Mouse (Mus musculus): ENCODE data around the gene Col6a5. TPM values are rescaled to one million over a fixed set of nuclear protein-coding genes. Genes with fewer than 3 reads are reported as not detected.

Gene Col6a5
- 2.2 TPM for polyA plus RNA-seq (2014; fragmentation: Illumina TruSeq; extraction: RNeasy Lipid Tissue Mini Kit (QIAGEN cat#74804); ENCODE audit: low read depth, low replicate concordance)

DNA sequence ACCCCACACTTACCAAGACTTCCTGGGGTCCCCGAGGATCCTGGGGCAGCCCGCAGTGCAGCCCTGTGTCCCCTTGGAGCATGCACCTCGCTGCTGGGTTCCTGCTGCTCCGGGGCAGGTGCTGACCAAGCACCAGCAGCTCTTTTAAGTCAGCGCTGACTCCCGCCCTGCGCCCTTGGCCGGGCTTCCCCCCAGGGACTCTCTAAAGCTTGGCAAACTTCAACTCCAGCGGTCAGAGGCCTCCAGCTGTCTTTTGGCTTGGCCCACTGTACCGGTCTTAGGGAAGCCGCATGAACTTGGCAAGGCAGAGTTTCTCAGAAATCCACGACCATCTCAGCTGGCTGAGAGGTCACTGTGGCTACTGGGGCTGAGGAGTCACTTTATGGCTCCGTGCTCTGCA, at the start of gene Col6a5:
Col6a5 (minus strand) TSS at position 111 of the 400 bp plus-strand sequence.

GRCm38 (mm10) chr9:105827791-105828385, 132.6 kb downstream of the Col6a5 start, which contains the start of gene Col6a6:
Gene Col6a6 (minus strand): TSS chr9:105828160.

Other genes starting within 250 kb of the Col6a5 start
- not detected for gene Col6a6, start 132.5 kb downstream of the Col6a5 start, polyA plus RNA-seq (2014; fragmentation: Illumina TruSeq; extraction: RNeasy Lipid Tissue Mini Kit (QIAGEN cat#74804); ENCODE audit: low read depth, low replicate concordance)
- 3.6 TPM for gene Col6a4, start 136.1 kb upstream of the Col6a5 start, polyA plus RNA-seq (2014; fragmentation: Illumina TruSeq; extraction: RNeasy Lipid Tissue Mini Kit (QIAGEN cat#74804); ENCODE audit: low read depth, low replicate concordance)
- 0.13 TPM for gene Glyctk, start 197.5 kb upstream of the Col6a5 start, polyA plus RNA-seq (2014; fragmentation: Illumina TruSeq; extraction: RNeasy Lipid Tissue Mini Kit (QIAGEN cat#74804); ENCODE audit: low read depth, low replicate concordance)
- 84.2 TPM for gene Wdr82, start 210.3 kb upstream of the Col6a5 start, polyA plus RNA-seq (2014; fragmentation: Illumina TruSeq; extraction: RNeasy Lipid Tissue Mini Kit (QIAGEN cat#74804); ENCODE audit: low read depth, low replicate concordance)
- gene Ppm1m, start 239.1 kb upstream of the Col6a5 start, polyA plus RNA-seq (2014; fragmentation: Illumina TruSeq; extraction: RNeasy Lipid Tissue Mini Kit (QIAGEN cat#74804); ENCODE audit: low read depth, low replicate concordance), result 2.3 TPM
- not detected for gene Twf2, start 242.5 kb upstream of the Col6a5 start, polyA plus RNA-seq (2014; fragmentation: Illumina TruSeq; extraction: RNeasy Lipid Tissue Mini Kit (QIAGEN cat#74804); ENCODE audit: low read depth, low replicate concordance)

All from sigmoid colon, adult 10 weeks (tissue).